Mouse (Mus musculus): ENCODE data around the gene Arxes1. TPM values are rescaled to one million over a fixed set of nuclear protein-coding genes. Genes with fewer than 3 reads are reported as not detected.
"Not testable (repeated sequence)": the region's sequence is repeated elsewhere in the genome, so short reads cannot be mapped to it uniquely, and the experiment has no call there.

The Arxes1 gene
- 1.5 and 3.5 TPM in 2 replicates for total RNA-seq (2014; rRNA removed; ENCODE audit: low replicate concordance)
- polyA plus RNA-seq (2015; fragmentation: Nextera tagmentation; extraction: Ambion mirVana): 11.7 TPM in 2 replicates

GRCm38 (mm10) chrX:136032799-136033763 lies at the start of gene Arxes1:
Gene Arxes1, plus strand, starts transcription at chrX:136033367.
- peak; percentile 91 for ATAC-seq (ENCODE audit: insufficient read depth, low read depth)
- WGBS: 43% methylated on average over 1 of the region's 49 CpGs
- H3K9ac ChIP-seq (replicated peaks; ENCODE audit: low read depth, low read length); H3K27me3 ChIP-seq (ENCODE audit: control insufficient read depth, insufficient read depth, low read length); H3K27ac ChIP-seq (ENCODE audit: low read depth); DNase-seq (ENCODE audit: low spot score); H3K4me3 ChIP-seq (ENCODE audit: low read depth, low read length); H3K36me3 ChIP-seq (replicated peaks; ENCODE audit: control insufficient read depth, insufficient read depth, low read length); H3K9me3 ChIP-seq (replicated peaks; ENCODE audit: control insufficient read depth, low read length); H3K4me1 ChIP-seq (ENCODE audit: control insufficient read depth, insufficient read depth): not testable (repeated sequence)
- H3K4me2 ChIP-seq (ENCODE audit: low read depth, low read length): peak within 1 kb of the TSS; percentile 44; the same call in 1 of the 2 replicates

GRCm38 (mm10) chrX:135984539-135985260 lies 48.5 kb upstream of the Arxes1 start:
- Histone ChIP-seq H3K4me3 (ENCODE audit: low read depth, low read length) (no peak overlapping the region), H3K27me3 (ENCODE audit: control insufficient read depth, insufficient read depth, low read length) (no peaks in the 10 kb centered on the region), H3K9me3 (replicated peaks; ENCODE audit: control insufficient read depth, low read length) (no peaks in the 10 kb centered on the region), H3K4me2 (ENCODE audit: low read depth, low read length) (no peak overlapping the region), H3K4me1 (ENCODE audit: control insufficient read depth, insufficient read depth) (no peaks in the 10 kb centered on the region), H3K9ac (replicated peaks; ENCODE audit: low read depth, low read length) (no peak overlapping the region), H3K27ac (ENCODE audit: low read depth) (no peak overlapping the region), H3K36me3 (replicated peaks; ENCODE audit: control insufficient read depth, insufficient read depth, low read length) (no peaks in the 10 kb centered on the region)
- 75% methylated on average over 6 of the region's 6 CpGs for WGBS
- TF ChIP-seq EP300 (IDR thresholded peaks at IDR 0.05; ENCODE audit: low read depth) (no peak), CTCF (IDR thresholded peaks at IDR 0.05; ENCODE audit: low read depth) (no peak)
- ATAC-seq (ENCODE audit: insufficient read depth, low read depth) (no peak), DNase-seq (ENCODE audit: low spot score) (no peak)

- Histone ChIP-seq H3K4me3 (ENCODE audit: low read depth, low read length) (no peak overlapping the region), H3K9ac (replicated peaks; ENCODE audit: low read depth, low read length) (no peak overlapping the region), H3K4me2 (ENCODE audit: low read depth, low read length) (no peak overlapping the region), H3K9me3 (replicated peaks; ENCODE audit: control insufficient read depth, low read length) (no peaks in the 10 kb centered on the region), H3K4me1 (ENCODE audit: control insufficient read depth, insufficient read depth) (no peaks in the 10 kb centered on the region), H3K27ac (ENCODE audit: low read depth) (no peak overlapping the region), H3K36me3 (replicated peaks; ENCODE audit: control insufficient read depth, insufficient read depth, low read length) (no peaks in the 10 kb centered on the region), H3K27me3 (ENCODE audit: control insufficient read depth, insufficient read depth, low read length) (no peaks in the 10 kb centered on the region)
- TF ChIP-seq CTCF (IDR thresholded peaks at IDR 0.05; ENCODE audit: low read depth): no peak
- no peak for TF ChIP-seq EP300 (IDR thresholded peaks at IDR 0.05; ENCODE audit: low read depth)
- 76% methylated on average over 3 of the region's 3 CpGs for WGBS
- ATAC-seq (ENCODE audit: insufficient read depth, low read depth) (no peak), DNase-seq (ENCODE audit: low spot score) (no peak)
These were observed 46.9 kb upstream of the Arxes1 start for GRCm38 (mm10) chrX:135986267-135986666.

GRCm38 (mm10) chrX:135990661-135991060 lies 42.5 kb upstream of the Arxes1 start:
- ATAC-seq (ENCODE audit: insufficient read depth, low read depth) (no peak), DNase-seq (ENCODE audit: low spot score) (no peak)
- Histone ChIP-seq H3K4me2 (ENCODE audit: low read depth, low read length) (no peak overlapping the region), H3K27me3 (ENCODE audit: control insufficient read depth, insufficient read depth, low read length) (no peaks in the 10 kb centered on the region), H3K4me1 (ENCODE audit: control insufficient read depth, insufficient read depth) (no peaks in the 10 kb centered on the region), H3K9ac (replicated peaks; ENCODE audit: low read depth, low read length) (no peak overlapping the region), H3K9me3 (replicated peaks; ENCODE audit: control insufficient read depth, low read length) (no peaks in the 10 kb centered on the region), H3K4me3 (ENCODE audit: low read depth, low read length) (no peak overlapping the region), H3K36me3 (replicated peaks; ENCODE audit: control insufficient read depth, insufficient read depth, low read length) (no peaks in the 10 kb centered on the region), H3K27ac (ENCODE audit: low read depth) (no peak overlapping the region)
- 58% methylated on average over 2 of the region's 2 CpGs for WGBS
- no peak for TF ChIP-seq EP300 (IDR thresholded peaks at IDR 0.05; ENCODE audit: low read depth)
- no peak for TF ChIP-seq CTCF (IDR thresholded peaks at IDR 0.05; ENCODE audit: low read depth)

GRCm38 (mm10) chrX:135993192-135993594 lies 40.0 kb upstream of the Arxes1 start:
- H3K36me3 ChIP-seq (replicated peaks; ENCODE audit: control insufficient read depth, insufficient read depth, low read length); DNase-seq (ENCODE audit: low spot score); H3K9me3 ChIP-seq (replicated peaks; ENCODE audit: control insufficient read depth, low read length); H3K27ac ChIP-seq (ENCODE audit: low read depth); H3K4me3 ChIP-seq (ENCODE audit: low read depth, low read length); H3K4me1 ChIP-seq (ENCODE audit: control insufficient read depth, insufficient read depth); H3K9ac ChIP-seq (replicated peaks; ENCODE audit: low read depth, low read length); H3K27me3 ChIP-seq (ENCODE audit: control insufficient read depth, insufficient read depth, low read length); H3K4me2 ChIP-seq (ENCODE audit: low read depth, low read length): not testable (repeated sequence)
- 58% methylated on average over 2 of the region's 3 CpGs for WGBS
- peak; percentile 60 for ATAC-seq (ENCODE audit: insufficient read depth, low read depth)

GRCm38 (mm10) chrX:135993664-135994119 lies 39.5 kb upstream of the Arxes1 start, which contains the start of gene Arxes2:
Gene Arxes2, plus strand, starts transcription at chrX:135993824.
- not testable (repeated sequence) for DNase-seq (ENCODE audit: low spot score)

More at GRCm38 (mm10) chrX:135993664-135994119, 39.5 kb upstream of the Arxes1 start, which contains the start of gene Arxes2:
- H3K27ac ChIP-seq (ENCODE audit: low read depth); H3K36me3 ChIP-seq (replicated peaks; ENCODE audit: control insufficient read depth, insufficient read depth, low read length); H3K4me1 ChIP-seq (ENCODE audit: control insufficient read depth, insufficient read depth); H3K9ac ChIP-seq (replicated peaks; ENCODE audit: low read depth, low read length); H3K27me3 ChIP-seq (ENCODE audit: control insufficient read depth, insufficient read depth, low read length); H3K9me3 ChIP-seq (replicated peaks; ENCODE audit: control insufficient read depth, low read length): not testable (repeated sequence)
- ATAC-seq (ENCODE audit: insufficient read depth, low read depth): peak; percentile 92
- H3K4me3 ChIP-seq (ENCODE audit: low read depth, low read length): peak within 1 kb of the TSS; percentile 24
- H3K4me2 ChIP-seq (ENCODE audit: low read depth, low read length): peak within 1 kb of the TSS; percentile 44
- WGBS: 20% methylated on average over 10 of the region's 39 CpGs
